Mouse (Mus musculus): Measurements from ENCODE around the gene Anapc5. TPM values are rescaled to one million over a fixed set of nuclear protein-coding genes. Genes with fewer than 3 reads are reported as not detected.

Anapc5 gene
- polyA plus RNA-seq, 1 experiment from 2014 or later: 529 TPM

GRCm38 (mm10) chr5:122805503-122805902 is 15.6 kb downstream of the Anapc5 start:
- WGBS: 57% methylated on average over 3 of the region's 3 CpGs
- H3K4me2 ChIP-seq (ENCODE audit: low read depth): no peak overlapping the region

DNA sequence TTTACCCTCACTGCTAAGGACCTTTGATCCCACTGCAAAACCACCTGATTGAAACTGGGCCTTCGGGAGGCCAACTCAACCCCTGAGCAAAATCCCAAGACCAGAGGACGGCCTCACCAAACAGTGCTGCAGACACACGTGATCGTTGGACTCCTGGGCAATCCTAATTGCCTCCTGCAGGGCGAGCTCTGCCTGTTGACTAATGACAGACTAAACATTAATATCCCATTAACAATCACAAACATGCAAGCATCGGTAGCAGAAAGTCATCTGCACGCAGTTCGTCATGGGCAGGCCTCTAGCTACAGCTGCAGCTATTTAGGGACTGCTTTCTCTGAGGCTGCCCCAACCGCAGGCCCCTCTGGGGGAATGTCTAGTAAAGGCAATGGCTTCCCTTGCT is 18.4 kb downstream of the Anapc5 start:
- H3K4me2 ChIP-seq (ENCODE audit: low read depth): no peak overlapping the region
- ATAC-seq (ENCODE audit: insufficient read depth, low FRiP score, low TSS enrichment) (no peak), DNase-seq (ENCODE audit: low spot score) (no peak)
- no peak overlapping the region for H3K27ac ChIP-seq (ENCODE audit: low read depth, low read length)
- no peak overlapping the region for H3K9ac ChIP-seq (ENCODE audit: low read length)
- H3K27me3 ChIP-seq (ENCODE audit: control insufficient read depth, insufficient read depth, low read length): no peaks in the 10 kb centered on the region
- H3K4me3 ChIP-seq (ENCODE audit: low read depth, low read length): no peak overlapping the region
- no peaks in the 10 kb centered on the region for H3K4me1 ChIP-seq (ENCODE audit: control insufficient read depth, insufficient read depth, low read length)
- peaks cover 60% of the 10 kb centered on the region for H3K36me3 ChIP-seq (ENCODE audit: control insufficient read depth, insufficient read depth, low read length)
- WGBS: 91% methylated on average over 9 of the region's 9 CpGs
- no peaks in the 10 kb centered on the region for H3K9me3 ChIP-seq (ENCODE audit: control insufficient read depth, low read length)

More at GRCm38 (mm10) chr5:122805503-122805902, 15.6 kb downstream of the Anapc5 start:
- Histone ChIP-seq H3K4me3 (ENCODE audit: low read depth, low read length) (no peak overlapping the region), H3K27me3 (ENCODE audit: control insufficient read depth, insufficient read depth, low read length) (no peaks in the 10 kb centered on the region), H3K36me3 (ENCODE audit: control insufficient read depth, insufficient read depth, low read length) (peaks cover 45% of the 10 kb centered on the region), H3K9me3 (ENCODE audit: control insufficient read depth, low read length) (no peaks in the 10 kb centered on the region), H3K4me1 (ENCODE audit: control insufficient read depth, insufficient read depth, low read length) (no peaks in the 10 kb centered on the region), H3K9ac (ENCODE audit: low read length) (no peak overlapping the region), H3K27ac (ENCODE audit: low read depth, low read length) (no peak overlapping the region)
- DNase-seq (ENCODE audit: low spot score): no peak
- ATAC-seq (ENCODE audit: insufficient read depth, low FRiP score, low TSS enrichment): no peak

DNA sequence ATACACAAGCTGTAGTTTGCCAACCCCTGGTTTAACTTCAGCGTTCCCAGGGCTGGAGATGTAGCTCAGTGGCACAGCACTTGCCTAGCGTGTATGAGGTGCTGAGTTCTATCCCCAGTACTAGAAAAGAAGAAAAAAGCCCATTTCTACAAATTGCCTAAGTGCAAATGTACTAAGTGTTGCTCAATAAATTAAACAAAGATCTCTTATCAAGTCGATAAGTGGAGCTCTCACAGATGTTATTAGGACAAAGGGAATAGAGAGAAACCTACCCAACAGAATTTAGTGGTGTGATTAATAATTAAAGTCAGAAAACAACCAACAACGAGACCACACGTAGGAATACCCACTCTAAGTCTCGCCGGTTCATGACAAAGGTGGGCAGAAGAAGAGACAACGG is 19.5 kb downstream of the Anapc5 start:
- no peaks in the 10 kb centered on the region for H3K9me3 ChIP-seq (ENCODE audit: control insufficient read depth, low read length)
- peaks cover 58% of the 10 kb centered on the region for H3K36me3 ChIP-seq (ENCODE audit: control insufficient read depth, insufficient read depth, low read length)
- DNase-seq (ENCODE audit: low spot score) (no peak), ATAC-seq (ENCODE audit: insufficient read depth, low FRiP score, low TSS enrichment) (no peak)
- no peak overlapping the region for H3K4me3 ChIP-seq (ENCODE audit: low read depth, low read length)
- H3K27ac ChIP-seq (ENCODE audit: low read depth, low read length): no peak overlapping the region
- no peak overlapping the region for H3K4me2 ChIP-seq (ENCODE audit: low read depth)
- H3K9ac ChIP-seq (ENCODE audit: low read length): no peak overlapping the region
- H3K27me3 ChIP-seq (ENCODE audit: control insufficient read depth, insufficient read depth, low read length): no peaks in the 10 kb centered on the region
- no peaks in the 10 kb centered on the region for H3K4me1 ChIP-seq (ENCODE audit: control insufficient read depth, insufficient read depth, low read length)
- WGBS: 94% methylated on average over 8 of the region's 8 CpGs

- no peak for ATAC-seq (ENCODE audit: insufficient read depth, low FRiP score, low TSS enrichment)
- H3K36me3 ChIP-seq (ENCODE audit: control insufficient read depth, insufficient read depth, low read length): peaks cover 52% of the 10 kb centered on the region
- no peak overlapping the region for H3K9ac ChIP-seq (ENCODE audit: low read length)
- H3K9me3 ChIP-seq (ENCODE audit: control insufficient read depth, low read length): no peaks in the 10 kb centered on the region
- no peaks in the 10 kb centered on the region for H3K4me1 ChIP-seq (ENCODE audit: control insufficient read depth, insufficient read depth, low read length)
- H3K27me3 ChIP-seq (ENCODE audit: control insufficient read depth, insufficient read depth, low read length): no peaks in the 10 kb centered on the region
- WGBS: 92% methylated on average over 13 of the region's 13 CpGs
- no peak overlapping the region for H3K27ac ChIP-seq (ENCODE audit: low read depth, low read length)
- H3K4me2 ChIP-seq (ENCODE audit: low read depth): no peak overlapping the region
- no peak overlapping the region for H3K4me3 ChIP-seq (ENCODE audit: low read depth, low read length)
- DNase-seq (ENCODE audit: low spot score): no peak
Measured at GRCm38 (mm10) chr5:122800345-122801010, 20.7 kb downstream of the Anapc5 start.

DNA sequence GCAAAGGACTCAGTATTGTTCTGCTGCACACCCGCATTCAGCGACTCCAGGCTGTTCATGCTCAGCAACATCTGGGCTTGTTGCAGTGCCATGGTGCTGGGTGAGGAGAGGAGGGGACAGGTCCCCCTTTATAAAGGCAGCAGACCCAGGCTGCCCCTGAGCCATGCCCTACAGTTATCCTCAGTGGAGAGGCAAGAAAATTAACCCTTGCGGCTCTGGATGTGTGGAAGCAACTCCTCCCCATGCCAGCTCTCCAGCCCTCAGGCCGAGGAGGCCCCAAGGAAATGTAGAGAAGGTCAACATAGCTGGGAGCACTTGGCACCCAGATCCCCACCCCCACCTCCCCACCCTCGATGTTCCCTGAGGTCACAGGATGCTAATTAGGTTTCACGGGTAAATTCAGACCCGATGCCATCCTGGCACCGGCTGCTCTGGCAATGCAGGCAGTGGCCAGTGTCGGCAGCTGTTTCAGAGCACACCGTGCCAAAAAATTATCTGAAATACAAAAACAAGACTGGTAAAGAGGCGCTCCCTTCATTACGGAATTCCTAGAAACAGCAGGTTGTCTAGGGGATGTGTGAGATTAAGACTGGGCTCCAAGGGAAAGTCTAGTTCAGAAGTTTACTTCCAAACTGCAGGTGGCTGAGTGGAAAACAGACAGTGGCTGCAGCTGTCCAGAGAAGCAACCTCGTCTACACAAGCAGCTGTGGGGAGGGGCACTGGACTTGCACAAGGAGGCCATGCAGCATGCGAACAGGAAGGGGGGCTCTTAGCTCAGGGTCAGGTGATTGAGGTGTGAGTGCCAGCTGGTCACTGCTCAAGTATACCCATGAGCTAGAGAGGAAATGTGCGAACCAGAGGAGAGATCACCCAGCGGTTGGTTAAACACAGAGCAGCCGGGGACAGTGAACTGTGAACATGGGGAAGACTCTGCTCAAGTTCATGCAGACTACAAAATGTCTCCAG is 21.5 kb downstream of the Anapc5 start:
- ATAC-seq (ENCODE audit: insufficient read depth, low FRiP score, low TSS enrichment): no peak
- no peak overlapping the region for H3K4me2 ChIP-seq (ENCODE audit: low read depth)
- H3K4me3 ChIP-seq (ENCODE audit: low read depth, low read length): no peak overlapping the region
- H3K9ac ChIP-seq (ENCODE audit: low read length): no peak overlapping the region
- H3K36me3 ChIP-seq (ENCODE audit: control insufficient read depth, insufficient read depth, low read length): peaks cover 48% of the 10 kb centered on the region
- H3K27me3 ChIP-seq (ENCODE audit: control insufficient read depth, insufficient read depth, low read length): no peaks in the 10 kb centered on the region
- H3K9me3 ChIP-seq (ENCODE audit: control insufficient read depth, low read length): no peaks in the 10 kb centered on the region
- 89% methylated on average over 17 of the region's 17 CpGs for WGBS
- no peaks in the 10 kb centered on the region for H3K4me1 ChIP-seq (ENCODE audit: control insufficient read depth, insufficient read depth, low read length)
- no peak for DNase-seq (ENCODE audit: low spot score)
- H3K27ac ChIP-seq (ENCODE audit: low read depth, low read length): no peak overlapping the region

DNA sequence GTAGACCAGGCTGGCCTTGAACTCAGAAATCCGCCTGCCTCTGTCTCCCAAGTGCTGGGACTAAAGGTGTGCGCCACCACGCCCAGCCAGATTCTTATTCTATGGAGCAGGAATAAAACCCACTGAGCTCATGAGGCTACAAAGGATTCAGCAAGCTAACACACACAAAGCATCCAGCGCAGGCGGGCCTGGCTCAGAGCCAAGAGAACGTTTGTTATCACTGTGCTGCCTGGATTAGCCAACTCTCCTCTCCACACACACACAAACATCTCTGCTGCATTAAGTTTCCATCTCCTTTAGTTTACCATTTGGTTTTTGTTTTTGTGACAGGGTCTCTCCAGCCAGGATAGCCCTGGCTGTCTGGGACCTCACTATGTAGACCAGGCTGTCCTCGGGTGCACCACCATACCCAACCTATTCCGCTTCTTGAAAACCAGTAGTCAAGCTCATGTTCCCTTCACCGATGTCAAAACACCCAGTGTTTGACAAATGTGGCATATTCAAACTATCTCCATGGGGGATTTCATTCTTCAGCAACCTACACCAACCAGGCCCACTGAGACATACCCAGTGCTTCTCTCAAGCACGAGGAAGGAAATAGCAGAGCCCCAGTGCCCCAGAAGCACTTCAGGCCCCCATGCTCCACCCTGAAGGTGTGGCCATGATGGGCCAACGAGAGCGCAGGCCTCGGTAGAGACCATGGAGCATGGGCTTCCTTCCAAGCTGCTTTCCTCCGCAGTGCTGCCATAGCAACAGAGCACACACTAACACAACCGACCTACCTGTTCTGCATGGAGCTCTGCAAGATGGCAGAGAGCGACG is 22.4 kb downstream of the Anapc5 start:
- no peaks in the 10 kb centered on the region for H3K9me3 ChIP-seq (ENCODE audit: control insufficient read depth, low read length)
- H3K9ac ChIP-seq (ENCODE audit: low read length): no peak overlapping the region
- H3K27ac ChIP-seq (ENCODE audit: low read depth, low read length): no peak overlapping the region
- no peak for ATAC-seq (ENCODE audit: insufficient read depth, low FRiP score, low TSS enrichment)
- no peaks in the 10 kb centered on the region for H3K4me1 ChIP-seq (ENCODE audit: control insufficient read depth, insufficient read depth, low read length)
- H3K36me3 ChIP-seq (ENCODE audit: control insufficient read depth, insufficient read depth, low read length): peaks cover 41% of the 10 kb centered on the region
- H3K4me2 ChIP-seq (ENCODE audit: low read depth): no peak overlapping the region
- 88% methylated on average over 17 of the region's 17 CpGs for WGBS
- no peak overlapping the region for H3K4me3 ChIP-seq (ENCODE audit: low read depth, low read length)
- no peaks in the 10 kb centered on the region for H3K27me3 ChIP-seq (ENCODE audit: control insufficient read depth, insufficient read depth, low read length)
- DNase-seq (ENCODE audit: low spot score): peak; percentile 29

- peaks cover 40% of the 10 kb centered on the region for H3K36me3 ChIP-seq (ENCODE audit: control insufficient read depth, insufficient read depth, low read length)
- 83% methylated on average over 3 of the region's 3 CpGs for WGBS
- ATAC-seq (ENCODE audit: insufficient read depth, low FRiP score, low TSS enrichment): no peak
Measured at GRCm38 (mm10) chr5:122797866-122798265, 23.3 kb downstream of the Anapc5 start.

GRCm38 (mm10) chr5:122788696-122789095 is 32.4 kb downstream of the Anapc5 start:
- no peak overlapping the region for H3K27ac ChIP-seq (ENCODE audit: low read depth, low read length)
- H3K4me1 ChIP-seq (ENCODE audit: control insufficient read depth, insufficient read depth, low read length): no peaks in the 10 kb centered on the region
- no peak overlapping the region for H3K4me2 ChIP-seq (ENCODE audit: low read depth)
- DNase-seq (ENCODE audit: low spot score) (no peak), ATAC-seq (ENCODE audit: insufficient read depth, low FRiP score, low TSS enrichment) (no peak)
- no peaks in the 10 kb centered on the region for H3K27me3 ChIP-seq (ENCODE audit: control insufficient read depth, insufficient read depth, low read length)
- no peaks in the 10 kb centered on the region for H3K9me3 ChIP-seq (ENCODE audit: control insufficient read depth, low read length)
- no peak overlapping the region for H3K4me3 ChIP-seq (ENCODE audit: low read depth, low read length)
- peaks cover 13% of the 10 kb centered on the region for H3K36me3 ChIP-seq (ENCODE audit: control insufficient read depth, insufficient read depth, low read length)
- no peak overlapping the region for H3K9ac ChIP-seq (ENCODE audit: low read length)
- 89% methylated on average over 2 of the region's 2 CpGs for WGBS

More at GRCm38 (mm10) chr5:122797866-122798265, 23.3 kb downstream of the Anapc5 start:
- Histone ChIP-seq H3K27me3 (ENCODE audit: control insufficient read depth, insufficient read depth, low read length) (no peaks in the 10 kb centered on the region), H3K4me2 (ENCODE audit: low read depth) (no peak overlapping the region), H3K27ac (ENCODE audit: low read depth, low read length) (no peak overlapping the region), H3K4me3 (ENCODE audit: low read depth, low read length) (no peak overlapping the region), H3K9me3 (ENCODE audit: control insufficient read depth, low read length) (no peaks in the 10 kb centered on the region), H3K9ac (ENCODE audit: low read length) (no peak overlapping the region), H3K4me1 (ENCODE audit: control insufficient read depth, insufficient read depth, low read length) (no peaks in the 10 kb centered on the region)
- DNase-seq (ENCODE audit: low spot score): no peak
